Mouse (Mus musculus): ENCODE results near the gene Tm7sf3. TPM values are rescaled to one million over a fixed set of nuclear protein-coding genes. Genes with fewer than 3 reads are reported as not detected.
"Not testable (repeated sequence)": the region's sequence is repeated elsewhere in the genome, so short reads cannot be mapped to it uniquely, and the experiment has no call there.

Gene Tm7sf3
- total RNA-seq, 2 experiments from 2014 or later, result 31.6 to 40.3 TPM

- no peak for ATAC-seq (ENCODE audit: poor library complexity, severe bottlenecking)
These were observed 26.7 kb downstream of the Tm7sf3 start for GRCm38 (mm10) chr6:146615891-146616290.

GRCm38 (mm10) chr6:146614541-146614940, 28.1 kb downstream of the Tm7sf3 start:
- no peak for ATAC-seq (ENCODE audit: poor library complexity, severe bottlenecking)

DNA sequence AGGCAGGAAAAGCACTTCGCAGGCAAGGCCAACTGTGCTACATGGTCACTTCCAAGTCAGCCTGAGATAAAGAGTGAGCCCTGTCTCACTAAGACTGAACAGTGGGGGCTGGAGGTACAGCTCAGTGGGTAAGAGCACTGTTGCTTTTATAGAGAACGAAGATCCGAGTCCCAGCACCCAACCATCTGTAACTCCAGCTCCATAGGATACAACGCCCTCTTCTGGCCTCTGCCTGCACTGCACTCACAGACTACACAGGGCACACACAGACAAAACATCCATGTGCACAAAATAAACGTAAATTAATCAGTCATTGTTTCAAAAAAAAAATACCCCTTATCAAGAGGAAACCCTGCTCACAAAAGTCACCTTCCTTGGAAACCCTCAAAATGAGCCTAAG, 28.7 kb downstream of the Tm7sf3 start:
- ATAC-seq (ENCODE audit: poor library complexity, severe bottlenecking), result no peak

DNA sequence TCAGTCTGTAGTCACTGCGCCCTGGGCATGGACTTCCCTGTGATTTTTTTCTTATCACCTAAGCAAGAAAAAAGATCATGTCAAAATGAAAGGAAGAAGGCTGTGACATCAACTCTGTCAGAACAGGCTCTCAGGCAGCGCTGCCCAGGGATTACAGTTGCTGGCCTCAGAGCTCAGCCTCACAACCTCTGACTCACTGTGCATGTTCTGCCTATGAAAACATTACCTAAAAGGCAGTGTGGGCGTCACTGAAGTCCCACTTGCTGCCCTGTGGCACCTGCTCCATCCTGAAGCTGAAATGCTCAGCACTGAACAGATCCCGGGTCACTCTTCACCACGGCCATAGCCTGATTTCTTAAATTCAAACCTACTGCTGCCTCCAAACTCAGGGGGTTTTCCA, 29.9 kb downstream of the Tm7sf3 start:
- no peak for ATAC-seq (ENCODE audit: poor library complexity, severe bottlenecking)

GRCm38 (mm10) chr6:146611897-146612296, 30.7 kb downstream of the Tm7sf3 start:
- ATAC-seq (ENCODE audit: poor library complexity, severe bottlenecking), result 0 out of 2 replicates have a peak, but pooled peaks have one; percentile 28

- 0 out of 2 replicates have a peak, but pooled peaks have one; percentile 29 for ATAC-seq (ENCODE audit: poor library complexity, severe bottlenecking)
These were observed 31.2 kb downstream of the Tm7sf3 start for GRCm38 (mm10) chr6:146611385-146611784.

GRCm38 (mm10) chr6:146603651-146604050, 39.0 kb downstream of the Tm7sf3 start:
- no peak for ATAC-seq (ENCODE audit: poor library complexity, severe bottlenecking)

GRCm38 (mm10) chr6:146602601-146603000, 40.0 kb downstream of the Tm7sf3 start:
- ATAC-seq (ENCODE audit: poor library complexity, severe bottlenecking), result no peak

GRCm38 (mm10) chr6:146585134-146585533, 57.5 kb downstream of the Tm7sf3 start:
- ATAC-seq (ENCODE audit: poor library complexity, severe bottlenecking), result no peak

DNA sequence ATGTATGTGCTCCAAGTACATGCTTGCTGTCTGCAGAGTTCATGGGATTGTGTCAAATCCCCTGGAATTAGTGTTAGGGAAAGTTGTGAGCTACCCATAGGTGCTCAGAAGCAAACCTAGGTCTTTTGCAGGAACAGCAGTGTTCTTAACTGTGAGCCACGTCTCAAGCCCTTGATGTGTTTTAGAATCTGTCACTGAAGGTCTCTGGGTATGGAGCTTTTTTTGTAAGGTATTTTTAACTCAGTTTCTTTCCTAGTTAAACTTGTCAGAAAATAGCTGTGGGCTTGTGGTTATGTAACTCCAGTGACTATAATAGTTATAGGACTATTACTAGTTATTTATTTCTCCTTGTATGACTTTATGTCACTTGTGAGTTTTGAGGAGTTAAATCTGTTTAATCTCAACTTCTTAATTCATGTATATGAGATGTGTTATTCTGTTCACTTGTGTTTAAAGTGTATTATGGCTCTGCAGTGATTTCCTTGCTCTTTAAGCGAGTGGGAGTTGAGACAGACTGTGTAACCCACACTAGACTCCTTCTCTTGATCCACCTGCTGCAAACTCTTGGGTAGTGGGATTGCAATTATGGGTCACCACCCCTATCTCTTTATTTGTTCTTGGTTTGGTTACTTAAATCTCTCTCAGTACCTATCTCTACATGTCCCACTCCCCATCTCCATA, 59.1 kb downstream of the Tm7sf3 start:
- ATAC-seq (ENCODE audit: poor library complexity, severe bottlenecking), result no peak

DNA sequence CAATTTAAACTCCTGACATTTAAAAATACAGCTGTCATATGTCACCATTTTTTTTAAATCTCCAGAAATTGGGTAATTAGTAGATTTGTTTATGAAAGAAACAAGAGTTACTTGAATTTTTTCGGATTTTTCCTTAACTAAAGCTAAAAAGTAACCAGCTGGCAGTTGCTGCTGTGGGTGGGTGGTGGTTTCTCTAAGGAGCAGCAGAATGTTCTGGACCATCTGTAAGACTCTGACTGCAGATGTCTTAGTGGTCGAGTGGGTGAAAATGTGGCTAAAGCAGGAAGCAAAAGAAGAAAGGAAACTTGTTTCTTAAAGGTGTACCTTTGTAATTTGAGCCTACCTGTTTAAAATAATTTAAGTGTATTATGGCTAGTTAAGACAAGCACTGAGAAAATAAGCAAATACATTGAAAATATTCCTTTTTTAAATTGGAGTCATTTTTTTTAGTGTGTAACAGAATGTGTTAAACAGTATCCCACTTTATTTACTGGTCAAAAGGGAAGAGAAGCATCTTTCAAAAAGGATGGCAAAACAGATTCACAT, 62.2 kb downstream of the Tm7sf3 start:
- ATAC-seq (ENCODE audit: poor library complexity, severe bottlenecking), result no peak

GRCm38 (mm10) chr6:146578586-146578985, 64.0 kb downstream of the Tm7sf3 start:
- no peak for ATAC-seq (ENCODE audit: poor library complexity, severe bottlenecking)

DNA sequence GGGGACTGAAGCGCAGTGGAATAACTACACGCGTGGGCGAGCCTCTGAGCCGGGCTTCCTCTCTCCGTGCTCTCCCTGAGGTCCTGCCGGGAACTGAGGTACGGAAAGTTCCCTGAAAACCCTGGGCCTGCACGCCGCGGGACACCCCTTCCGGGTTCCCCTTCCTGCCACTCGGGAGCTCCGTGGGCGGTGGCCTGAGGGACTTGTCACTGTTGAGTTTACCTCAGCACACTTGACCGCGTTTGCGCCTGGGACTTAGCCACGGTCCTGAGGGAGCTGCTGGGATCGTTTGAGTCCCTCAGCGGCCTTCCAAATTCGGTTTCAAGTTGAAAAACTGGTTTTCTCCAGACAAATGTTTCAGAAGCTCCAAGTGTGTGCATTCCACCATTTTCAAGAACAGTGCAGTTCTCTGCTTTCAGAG, 64.5 kb downstream of the Tm7sf3 start:
- peak; percentile 62 for ATAC-seq (ENCODE audit: poor library complexity, severe bottlenecking)

- ATAC-seq (ENCODE audit: poor library complexity, severe bottlenecking), result peak; percentile 90
These were observed 65.1 kb downstream of the Tm7sf3 start, which contains the start of gene Ints13 for GRCm38 (mm10) chr6:146577310-146578109. Gene Ints13 (minus strand): TSS chr6:146577835.

GRCm38 (mm10) chr6:146576903-146577302, 65.7 kb downstream of the Tm7sf3 start, which contains the start of gene Fgfr1op2:
Gene Fgfr1op2 (plus strand): TSS chr6:146577203.
- ATAC-seq (ENCODE audit: poor library complexity, severe bottlenecking), result no peak

DNA sequence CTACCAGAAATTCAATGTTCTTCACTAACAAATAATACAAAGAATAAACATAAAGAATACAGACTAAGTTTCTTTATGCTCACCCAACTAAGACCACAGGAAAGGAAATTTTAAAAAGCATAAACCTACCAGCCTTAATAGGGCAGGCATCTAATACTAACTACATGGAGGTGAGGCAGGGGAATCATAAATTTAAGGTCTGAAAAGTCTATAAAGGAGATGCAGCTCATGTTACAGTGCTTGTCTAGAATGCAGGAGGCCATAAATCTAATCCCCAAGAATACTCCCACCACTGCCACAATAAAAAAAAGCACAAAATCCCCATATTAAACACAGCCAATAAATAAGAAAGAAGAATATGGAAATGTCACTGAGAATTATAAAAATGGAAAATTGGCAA, 70.6 kb downstream of the Tm7sf3 start:
- ATAC-seq (ENCODE audit: poor library complexity, severe bottlenecking), result no peak

GRCm38 (mm10) chr6:146562461-146562860, 80.2 kb downstream of the Tm7sf3 start:
- ATAC-seq (ENCODE audit: poor library complexity, severe bottlenecking), result not testable (repeated sequence)
